Mouse (Mus musculus) thymus, adult 2 months (tissue): ENCODE results near the gene Cox18.

Experiments used
- CTCF ChIP-seq: fragments of 200-500 bp; IDR thresholded peaks from 2 replicates; pipeline ENCODE4 v1.5.1; 2012; ENCODE audit warnings: mild to moderate bottlenecking, control low read depth, low read length, moderate library complexity, borderline replicate concordance; ENCODE audit not compliant: control insufficient read depth, poor library complexity, insufficient read depth; ENCODE audit errors: extremely low read depth
- POLR2A ChIP-seq: fragments of 200-500 bp; IDR thresholded peaks from 2 replicates; pipeline ENCODE4 v1.6.1; 2012; ENCODE audit warnings: mild to moderate bottlenecking, low read length, control low read depth, moderate library complexity; ENCODE audit not compliant: control insufficient read depth, poor library complexity, insufficient read depth; ENCODE audit errors: extremely low read depth

DNA sequence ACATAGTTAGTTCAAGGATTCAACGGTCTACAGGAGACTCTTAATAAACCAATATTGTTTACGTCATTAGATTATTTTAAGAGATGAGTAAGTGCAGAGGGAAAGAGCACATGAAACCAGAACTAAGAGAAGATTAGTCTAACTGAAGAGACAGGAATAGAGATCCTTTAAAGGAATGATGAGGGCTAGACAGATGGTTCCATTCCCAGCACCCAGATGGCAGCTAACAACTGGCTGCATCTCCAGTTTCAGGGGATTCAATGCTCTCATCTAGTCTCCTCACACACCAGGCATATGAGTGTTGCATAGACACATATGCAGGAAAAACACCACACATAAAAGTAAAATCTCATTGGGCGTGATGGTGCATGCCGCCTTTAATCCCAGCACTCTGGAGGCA lies 9.5 kb upstream of the Cox18 start:
- TF ChIP-seq CTCF (no peak), POLR2A (no peak)
